Mouse (Mus musculus) cerebellum, adult 2 months (tissue): Measurements from ENCODE around the gene Bcl2l2.

Experiments
- CTCF ChIP-seq: fragments of 200-500 bp; IDR thresholded peaks from 2 replicates; pipeline ENCODE4 v1.5.1; 2011; ENCODE audit warnings: low read depth, mild to moderate bottlenecking, control low read depth, low read length, moderate library complexity, borderline replicate concordance; ENCODE audit not compliant: insufficient read depth
- POLR2A ChIP-seq: fragments of 200-500 bp; IDR thresholded peaks from 2 replicates; pipeline ENCODE4 v1.6.1; 2011; ENCODE audit warnings: low read length, control low read depth, borderline replicate concordance; ENCODE audit not compliant: insufficient read depth

DNA sequence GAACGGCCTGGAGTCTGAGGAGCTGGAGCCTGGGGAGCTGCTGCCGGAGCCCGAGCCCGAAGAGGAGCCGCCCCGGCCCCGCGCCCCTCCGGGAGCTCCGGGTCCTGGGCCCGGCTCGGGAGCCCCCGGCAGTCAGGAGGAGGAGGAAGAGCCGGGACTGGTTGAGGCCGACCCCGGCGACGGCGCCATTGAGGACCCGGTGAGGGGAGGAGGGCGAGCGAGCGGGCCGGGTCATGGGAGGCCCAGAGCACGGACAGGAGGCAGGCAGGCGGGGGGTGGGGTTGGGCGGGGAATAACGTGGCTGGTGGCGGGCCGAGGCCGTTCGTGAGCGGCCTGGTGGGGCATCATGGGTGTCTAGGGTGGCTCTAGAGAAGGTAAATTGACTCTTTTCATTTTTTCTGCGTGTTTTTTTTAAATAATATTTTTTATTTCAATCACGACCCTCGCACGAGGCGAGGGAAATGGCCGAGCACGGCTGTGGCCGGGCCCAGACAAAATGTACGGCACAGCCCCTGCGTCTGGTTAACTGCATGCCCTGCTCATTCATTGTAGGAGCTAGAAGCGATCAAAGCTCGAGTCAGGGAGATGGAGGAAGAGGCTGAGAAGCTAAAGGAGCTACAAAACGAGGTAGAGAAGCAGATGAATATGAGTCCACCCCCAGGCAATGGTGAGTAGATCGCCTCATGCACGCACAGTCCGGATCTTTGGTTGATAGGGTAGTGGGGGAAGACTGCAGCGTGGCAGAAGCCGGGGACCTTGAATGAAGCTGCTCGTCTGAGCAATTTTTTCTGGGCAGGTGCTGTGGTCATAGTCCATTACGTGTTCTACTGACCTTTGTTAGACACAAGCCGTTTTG is 11.3 kb downstream of the Bcl2l2 start:
- no peak for TF ChIP-seq POLR2A
- no peak for TF ChIP-seq CTCF
